Mouse (Mus musculus) forebrain, embryonic 14.5 days (tissue): ENCODE data around the gene 4930523C07Rik. TPM values are rescaled to one million over a fixed set of nuclear protein-coding genes. Genes with fewer than 3 reads are reported as not detected.

ENCODE experiments used
- ATAC-seq: fragments of 200-750 bp; cut with Nextera tagmentation; 2 replicates; pipeline ENCODE4 v1.8.0; 2017; ENCODE audit warnings: mild to moderate bottlenecking, moderate library complexity
- DNase-seq: peaks from one replicate; pipeline ENCODE4 v3.0.0-alpha.2; 2015; ENCODE audit warnings: low spot score
- H3K27ac ChIP-seq: fragments of 300-500 bp; sonication (generic); 2 replicates; pipeline ENCODE4 v1.5.1; 2014; ENCODE audit warnings: low read depth, mild to moderate bottlenecking, control low read depth, low read length, moderate library complexity
- H3K27me3 ChIP-seq: fragments of 300-500 bp; sonication (generic); replicated peaks from 2 replicates; pipeline ENCODE4 v1.6.1; 2014; ENCODE audit warnings: low read length, control low read depth, mixed read lengths; ENCODE audit not compliant: control insufficient read depth, insufficient read depth
- H3K36me3 ChIP-seq: fragments of 300-500 bp; sonication (generic); 2 replicates; pipeline ENCODE4 v1.6.1; 2014; ENCODE audit warnings: low read length, control low read depth; ENCODE audit not compliant: control insufficient read depth, insufficient read depth
- H3K4me1 ChIP-seq: fragments of 300-500 bp; sonication (generic); 2 replicates; pipeline ENCODE4 v1.6.1; 2014; ENCODE audit warnings: antibody characterized with exemption, low read length, control low read depth; ENCODE audit not compliant: control insufficient read depth, insufficient read depth
- H3K4me2 ChIP-seq: fragments of 300-500 bp; sonication (generic); 2 replicates; pipeline ENCODE4 v1.6.1; 2014; ENCODE audit warnings: mild to moderate bottlenecking, control low read depth, low read length
- H3K4me3 ChIP-seq: fragments of 300-500 bp; sonication (generic); 2 replicates; pipeline ENCODE4 v1.5.1; 2014; ENCODE audit warnings: low read depth, low read length, control low read depth
- H3K9ac ChIP-seq: fragments of 300-500 bp; sonication (generic); 2 replicates; pipeline ENCODE4 v1.6.1; 2014; ENCODE audit warnings: mild to moderate bottlenecking, low read length, control low read depth, moderate library complexity
- H3K9me3 ChIP-seq: fragments of 300-500 bp; sonication (generic); replicated peaks from 2 replicates; pipeline ENCODE4 v1.6.1; 2016; ENCODE audit warnings: low read length, control low read depth, mixed read lengths; ENCODE audit not compliant: control insufficient read depth
- WGBS: fragments of 180-500 bp; shearing (Covaris S2); extraction: QIAGEN DNeasy Blood & Tissue Kit; methylation state at CpG from one replicate; pipeline ENCODE4 v1.1.7; 2014; 5-methylcytosine and 5-hydroxymethylcytosine counted together
- polyA plus RNA-seq: library from polyadenylated mRNA; unstranded; fragments of >200 nt; fragmentation: Nextera tagmentation; extraction: Ambion mirVana; gene quantifications from 2 replicates; pipeline ENCODE4 v1.2.1, GENCODE M21; 2014

4930523C07Rik gene
- polyA plus RNA-seq, 1 experiment from 2014 or later, result 1.7 TPM

GRCm38 (mm10) chr1:160105426-160105825, 61.2 kb downstream of the 4930523C07Rik start:
- Histone ChIP-seq H3K4me2 (no peak overlapping the region), H3K4me3 (no peak overlapping the region), H3K36me3 (no peaks in the 10 kb centered on the region), H3K27me3 (no peaks in the 10 kb centered on the region), H3K27ac (no peak overlapping the region), H3K4me1 (no peaks in the 10 kb centered on the region), H3K9ac (no peak overlapping the region), H3K9me3 (no peaks in the 10 kb centered on the region)
- no peak for DNase-seq
- ATAC-seq, result no peak
- WGBS, result 85% methylated on average over 5 of the region's 5 CpGs

DNA sequence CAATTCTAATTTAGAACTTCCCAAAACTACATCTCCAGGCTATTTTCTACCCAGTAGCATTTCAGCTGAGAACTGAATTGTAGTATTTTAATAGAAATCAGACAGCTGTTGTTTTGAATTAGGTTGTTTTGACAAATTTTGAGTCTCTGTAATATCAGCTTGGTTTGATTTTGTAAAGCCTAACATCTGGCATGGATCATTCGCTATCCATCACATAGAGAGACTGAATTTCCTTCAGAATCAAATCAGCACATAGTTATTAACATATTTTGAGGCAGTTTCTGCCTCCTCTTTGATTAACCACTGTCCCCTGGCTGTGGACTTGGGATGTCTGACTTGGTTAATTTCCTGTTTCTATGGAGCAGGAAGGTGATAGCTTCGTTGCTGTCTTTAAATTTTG, 64.4 kb downstream of the 4930523C07Rik start:
- H3K9ac ChIP-seq, result no peak overlapping the region
- H3K4me2 ChIP-seq, result no peak overlapping the region
- DNase-seq, result peak; percentile 23
- no peak overlapping the region for H3K27ac ChIP-seq
- H3K4me3 ChIP-seq, result no peak overlapping the region
- ATAC-seq, result no peak
- H3K27me3 ChIP-seq, result no peaks in the 10 kb centered on the region
- WGBS, result 83% methylated on average over 2 of the region's 2 CpGs
- no peaks in the 10 kb centered on the region for H3K9me3 ChIP-seq
- no peaks in the 10 kb centered on the region for H3K4me1 ChIP-seq
- no peaks in the 10 kb centered on the region for H3K36me3 ChIP-seq

- 81% methylated on average over 2 of the region's 2 CpGs for WGBS
- Histone ChIP-seq H3K9ac (no peak overlapping the region), H3K27me3 (no peaks in the 10 kb centered on the region), H3K27ac (no peak overlapping the region), H3K36me3 (no peaks in the 10 kb centered on the region), H3K4me2 (no peak overlapping the region), H3K4me1 (no peaks in the 10 kb centered on the region), H3K4me3 (no peak overlapping the region), H3K9me3 (no peaks in the 10 kb centered on the region)
- ATAC-seq, result no peak
- no peak for DNase-seq
Measured at GRCm38 (mm10) chr1:160123957-160124356, 79.8 kb downstream of the 4930523C07Rik start.

Other genes with a start within 250 kb of the 4930523C07Rik start
- 0.04 and 0.12 TPM in 2 replicates for gene Tnn, start 109.2 kb downstream of the 4930523C07Rik start, polyA plus RNA-seq
- gene Mrps14, start 150.8 kb downstream of the 4930523C07Rik start, polyA plus RNA-seq, result 169 and 224 TPM in 2 replicates
- 325 and 340 TPM in 2 replicates for gene Cacybp, start 168.5 kb downstream of the 4930523C07Rik start, polyA plus RNA-seq